18 mouse cellular contexts compared by ENCODE assay signal in genomic region chr14:21411524-21411923, GRCm38 (mm10).
"Had no signal": no experiment of that assay in that cellular context is flagged by ENCODE, and none has a peak within 500 bp of the region (broad histone marks: within the 10 kb centered on the region; RNA-seq: fewer than 3 reads in every experiment).

No protein-coding gene starts in this region.

- H3K4me1 ChIP-seq: limb, embryonic 15.5 days; liver, embryonic 12.5 days; megakaryocyte, embryonic 14.5 days; stomach, embryonic 15.5 days had no signal

- H3K4me2 ChIP-seq: limb, embryonic 15.5 days; liver, embryonic 12.5 days; lung, embryonic 14.5 days; neural tube, embryonic 12.5 days; stomach, embryonic 15.5 days had no signal

- H3K4me3 ChIP-seq: limb, embryonic 15.5 days; liver, embryonic 12.5 days; megakaryocyte, embryonic 14.5 days; myocyte; neural tube, embryonic 12.5 days; stomach, embryonic 15.5 days had no signal

- H3K27me3 ChIP-seq: limb, embryonic 15.5 days; liver, embryonic 12.5 days; megakaryocyte, embryonic 14.5 days; neural tube, embryonic 12.5 days; stomach, embryonic 15.5 days had no signal

- H3K36me3 ChIP-seq: limb, embryonic 15.5 days; liver, embryonic 12.5 days; neural tube, embryonic 12.5 days; stomach, embryonic 15.5 days had no signal

- H3K9ac ChIP-seq: limb, embryonic 15.5 days; liver, embryonic 12.5 days; lung, embryonic 14.5 days; neural tube, embryonic 12.5 days; stomach, embryonic 15.5 days had no signal

- H3K9me3 ChIP-seq: limb, embryonic 15.5 days; liver, embryonic 12.5 days; megakaryocyte, embryonic 14.5 days; neural tube, embryonic 12.5 days; stomach, embryonic 15.5 days had no signal

- DNase-seq: kidney, adult 2 months; kidney, postnatal 36 days; layer of hippocampus, adult 9-11 months; layer of hippocampus, postnatal 36 days; lung, embryonic 14.5 days; lung, postnatal 10 days; retina, postnatal 1 day; right cerebral cortex, postnatal 4 days; thymus, adult 2 months; thymus, postnatal 25 days had no signal

- ATAC-seq: liver, embryonic 12.5 days; midbrain, embryonic 16.5 days had no signal

- H3K27ac ChIP-seq: limb, embryonic 15.5 days; liver, embryonic 12.5 days; macrophage; neural tube, embryonic 12.5 days; stomach, embryonic 15.5 days had no signal
